Mouse (Mus musculus): ENCODE measurements around the gene Klhl20.
A peak's percentile ranks its signal among the peaks of the same experiment; 100 is the strongest.
"Not testable (repeated sequence)": the region's sequence is repeated elsewhere in the genome, so short reads cannot be mapped to it uniquely, and the experiment has no call there.

Gene Klhl20

DNA sequence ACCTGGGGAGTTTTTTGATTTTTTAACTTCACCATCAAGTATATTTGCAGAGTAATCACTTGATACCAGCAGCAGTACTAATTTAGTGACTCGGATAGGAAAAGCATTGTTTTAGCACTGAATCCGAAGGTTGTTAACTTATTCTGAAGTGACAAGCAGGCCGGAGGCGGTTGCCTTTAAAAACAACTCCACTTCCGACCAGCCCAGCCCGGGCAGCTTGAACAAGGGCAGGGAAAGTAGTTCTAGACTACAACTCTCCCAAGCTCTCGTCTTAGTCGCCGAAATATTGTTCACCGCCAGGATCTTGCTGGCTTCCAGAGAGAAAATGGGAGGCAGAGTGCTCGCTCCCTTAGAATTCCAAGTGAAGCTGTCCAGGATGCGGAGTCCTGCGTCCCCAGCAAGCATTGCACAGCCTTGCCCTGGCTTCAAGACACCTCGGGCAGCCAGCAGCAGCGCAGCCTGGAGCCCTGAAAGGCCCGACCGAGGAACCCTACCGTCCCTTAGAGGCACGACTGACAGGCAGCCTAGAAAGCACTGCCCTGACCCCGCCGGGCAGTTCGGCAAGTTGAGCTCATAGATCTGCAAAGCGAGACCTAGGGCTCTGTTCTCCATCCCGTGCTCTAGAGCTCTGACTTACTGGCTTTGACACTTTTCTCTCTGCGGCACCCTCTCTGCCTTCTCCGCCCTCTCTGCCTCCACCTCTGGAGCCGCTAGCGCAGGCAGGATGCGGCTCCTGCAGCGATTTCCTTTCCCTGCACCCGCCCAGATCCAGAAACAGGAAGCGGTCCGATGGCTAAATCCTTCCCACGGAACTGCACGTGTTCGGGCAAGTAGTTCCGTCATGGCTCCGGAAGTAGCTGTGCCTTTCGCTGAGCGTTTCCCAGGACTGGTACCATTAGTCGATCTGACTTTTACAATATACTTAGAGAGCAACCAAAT is at the start of gene Klhl20:
Gene Klhl20 (minus strand): TSS at position 786 of the 939 bp plus-strand sequence.
- peak; percentile 98 for DNase-seq

DNA sequence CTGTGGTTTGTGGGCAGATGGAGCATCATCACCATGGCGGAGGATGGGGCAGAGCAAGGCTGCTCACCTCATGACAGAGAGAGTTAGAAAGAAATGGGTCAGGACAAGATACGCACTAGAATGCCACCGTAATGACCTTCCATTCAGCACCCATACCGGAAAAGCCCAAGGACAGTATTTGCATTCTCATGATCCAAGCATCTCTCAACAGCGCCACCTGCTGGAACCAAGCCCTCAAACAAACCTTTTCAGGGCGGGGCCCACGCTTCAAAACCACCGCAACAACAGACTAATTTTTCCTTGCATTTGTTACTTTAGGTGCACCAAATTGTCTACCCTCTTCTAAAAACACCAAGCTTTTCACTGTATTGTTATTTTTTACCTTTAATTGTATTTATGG is 49.4 kb upstream of the Klhl20 start:
- peak; percentile 69 for DNase-seq

DNA sequence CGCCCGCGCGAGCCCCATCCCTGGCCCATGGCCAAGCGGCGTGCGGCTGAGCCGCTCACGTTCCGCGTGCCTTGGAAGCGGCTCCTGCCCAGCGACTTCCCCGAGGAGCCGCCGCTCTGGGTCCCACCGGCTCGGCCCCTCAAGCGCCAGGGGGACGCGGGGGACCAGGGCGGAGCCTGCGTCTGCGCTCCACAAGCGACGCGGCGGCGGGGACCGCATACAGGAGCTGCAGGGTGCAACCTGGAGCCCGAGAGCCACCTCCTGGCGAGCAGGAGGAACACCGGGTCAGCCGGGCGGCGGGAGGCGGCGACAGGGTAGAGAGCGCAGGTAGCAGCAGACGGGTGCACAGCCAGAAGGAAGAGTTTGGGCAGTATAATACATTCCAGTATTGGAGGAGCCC is 39.3 kb upstream of the Klhl20 start:
- peak; percentile 85 for DNase-seq

DNA sequence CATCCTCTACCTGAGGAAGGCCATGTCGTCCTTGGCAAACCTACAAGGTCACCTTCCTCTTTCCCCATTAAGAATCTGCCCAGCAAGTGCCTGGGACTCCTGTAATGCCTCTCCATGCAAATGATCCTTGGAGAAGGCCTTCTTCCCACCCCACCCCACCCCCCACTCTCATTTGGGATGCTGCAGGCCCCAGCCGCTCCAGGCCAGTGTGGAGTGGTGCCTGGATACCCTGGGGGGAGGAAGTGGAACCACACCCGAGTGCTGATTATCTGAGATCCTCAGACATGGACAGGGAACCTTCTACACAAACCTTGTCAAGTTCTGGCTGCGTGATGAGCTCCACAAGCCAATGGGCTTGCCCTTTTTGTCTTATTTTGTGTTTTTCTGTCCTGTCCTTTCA is 29.0 kb upstream of the Klhl20 start:
- no peak for DNase-seq

DNA sequence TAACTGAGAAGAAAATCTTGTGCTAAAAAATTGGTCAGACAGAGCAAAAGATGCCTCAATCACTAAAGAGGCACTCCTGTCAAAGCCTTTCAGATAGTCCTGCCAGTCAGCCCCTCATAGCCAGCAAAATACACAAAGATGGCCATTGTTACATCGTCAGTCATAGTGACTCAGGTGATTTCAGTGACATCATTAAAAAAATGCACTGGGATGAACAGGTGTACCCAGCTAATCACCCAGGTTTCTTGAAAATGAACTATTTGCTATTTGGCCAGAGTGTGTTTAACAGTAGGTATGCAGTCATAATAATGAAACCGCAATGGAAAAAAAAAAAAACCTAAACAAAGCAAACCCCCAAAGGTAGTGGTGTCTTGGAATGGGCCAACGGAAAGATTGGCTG is 27.9 kb upstream of the Klhl20 start, which contains the start of gene Tex50:
Gene Tex50 (minus strand): TSS at position 101 of the 400 bp plus-strand sequence.
- DNase-seq: no peak

DNA sequence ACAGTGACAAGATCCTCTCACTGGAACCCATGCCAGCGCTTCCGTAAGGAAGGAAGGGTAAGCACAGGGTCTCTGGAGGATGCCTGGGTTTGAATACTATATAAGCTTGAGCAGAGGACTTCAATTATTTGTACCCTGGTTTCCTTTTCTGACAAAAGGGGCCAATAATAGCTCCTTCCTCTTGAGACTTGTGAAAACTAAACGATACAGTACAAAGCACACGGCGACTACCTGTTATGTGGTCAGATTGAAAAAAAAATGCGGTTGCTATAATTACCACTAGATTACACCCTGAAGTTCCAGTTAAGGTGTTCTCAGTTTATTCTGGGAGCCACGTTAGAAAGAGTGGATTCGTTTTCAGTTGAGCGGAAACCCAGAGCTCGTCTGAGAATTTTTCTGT is 25.2 kb upstream of the Klhl20 start:
- DNase-seq: no peak

DNA sequence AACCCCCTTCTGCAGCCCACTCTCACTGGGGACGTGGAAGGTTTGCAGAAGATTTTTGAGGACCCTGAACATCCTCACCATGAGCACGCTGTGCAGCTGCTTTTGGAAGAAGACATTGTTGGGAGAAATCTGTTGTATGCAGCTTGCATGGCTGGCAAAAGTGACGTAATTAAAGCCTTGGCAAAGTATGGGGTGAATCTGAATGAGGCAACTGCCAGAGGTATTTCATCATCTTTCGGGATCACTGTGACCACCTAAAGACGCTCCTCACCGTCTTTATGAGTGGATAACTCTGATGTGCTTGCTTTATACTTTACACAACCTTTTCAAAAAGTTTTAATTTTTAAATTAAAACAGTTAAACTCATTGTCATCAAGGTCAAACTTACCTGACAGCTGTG is 19.8 kb upstream of the Klhl20 start:
- DNase-seq: no peak

DNA sequence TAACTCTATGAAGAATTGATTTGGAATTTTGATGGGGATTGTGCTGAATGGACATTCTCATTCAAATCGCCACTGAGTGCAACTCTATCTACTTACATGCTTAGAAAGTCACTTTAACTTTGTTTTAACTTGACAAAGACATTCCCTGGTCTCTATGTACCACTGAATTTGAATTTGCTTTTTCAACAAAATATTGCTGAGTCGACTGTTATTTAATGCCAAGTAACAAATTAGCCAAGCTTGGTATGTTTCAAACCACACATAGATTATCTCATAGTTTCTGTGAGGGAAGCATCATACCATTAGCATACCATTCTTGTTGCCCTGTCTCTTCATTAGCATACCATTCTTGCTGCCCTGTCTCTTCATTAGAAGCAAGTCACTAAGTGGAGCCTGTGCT is 16.6 kb upstream of the Klhl20 start:
- no peak for DNase-seq

DNA sequence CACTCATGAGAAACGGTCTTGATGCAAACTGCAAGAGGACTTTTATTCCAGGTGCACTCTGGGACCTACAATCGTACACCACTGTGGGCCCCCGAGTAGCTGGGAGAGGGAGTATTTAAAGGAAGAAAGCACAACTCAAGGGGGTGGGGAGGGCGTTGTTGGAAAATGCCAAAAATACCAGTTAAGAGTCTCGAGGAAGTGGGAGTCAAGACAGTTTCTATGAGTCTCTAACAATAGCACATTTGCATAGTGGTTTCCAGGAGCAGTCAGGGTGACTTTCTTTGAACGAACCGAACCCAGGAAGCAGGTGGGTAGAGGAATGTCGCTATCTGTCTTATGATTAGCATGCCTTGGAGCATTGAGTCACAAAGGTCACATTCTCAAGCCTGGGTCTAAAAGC is 14.3 kb upstream of the Klhl20 start:
- DNase-seq: not testable (repeated sequence)

DNA sequence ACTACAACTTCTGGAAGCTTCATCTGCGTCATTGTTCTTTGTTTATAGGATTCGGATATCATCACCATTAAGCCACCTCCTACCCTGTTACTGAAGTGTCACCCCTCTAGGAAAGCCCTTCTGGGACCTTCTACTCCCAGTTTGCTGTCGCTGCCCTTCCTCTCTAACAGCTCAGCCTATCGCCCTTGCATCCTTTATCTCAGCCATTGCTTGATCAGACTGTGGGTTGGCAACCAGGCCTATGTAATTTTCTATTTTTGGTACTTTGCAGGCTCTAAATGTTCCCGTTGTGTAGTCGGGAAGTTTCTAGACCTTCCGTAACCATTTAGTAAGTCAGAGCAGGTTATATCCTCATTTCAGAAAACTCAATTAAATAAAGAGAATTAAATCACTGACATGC is 11.9 kb upstream of the Klhl20 start:
- DNase-seq: no peak

DNA sequence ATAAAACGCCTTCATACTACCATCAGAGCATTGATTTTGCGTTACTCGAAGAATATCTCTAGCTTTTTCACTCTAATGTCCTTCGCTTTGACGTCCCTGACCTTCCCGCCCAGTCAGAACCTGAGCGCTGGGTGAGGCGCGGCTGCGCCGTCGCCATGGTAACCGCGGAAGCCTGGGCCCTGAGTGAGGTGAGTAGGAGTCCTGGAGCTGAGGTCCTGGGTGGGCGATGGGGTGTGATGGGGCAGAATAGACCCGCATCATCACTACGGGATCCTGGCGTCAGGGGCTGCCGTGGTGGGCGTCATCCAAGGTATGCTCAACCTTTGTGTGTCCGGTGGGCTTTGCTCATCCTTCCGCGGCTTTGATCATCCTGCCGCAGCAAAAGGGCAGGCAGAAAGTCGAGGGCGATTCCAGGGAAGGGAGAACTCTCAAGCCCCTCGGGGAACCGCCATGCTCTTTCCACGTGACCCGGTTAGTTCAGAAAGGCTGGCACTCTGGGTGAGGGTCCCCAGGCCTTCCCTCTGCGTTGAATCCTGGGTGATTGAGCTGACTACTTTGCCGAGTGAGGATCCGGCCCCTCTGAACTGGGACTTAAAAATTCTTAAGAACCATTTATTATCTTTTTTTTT is 11.3 kb upstream of the Klhl20 start, which contains the start of gene Ankrd45:
Gene Ankrd45 (plus strand): TSS at position 161 of the 629 bp plus-strand sequence.
- DNase-seq: peak; percentile 74

DNA sequence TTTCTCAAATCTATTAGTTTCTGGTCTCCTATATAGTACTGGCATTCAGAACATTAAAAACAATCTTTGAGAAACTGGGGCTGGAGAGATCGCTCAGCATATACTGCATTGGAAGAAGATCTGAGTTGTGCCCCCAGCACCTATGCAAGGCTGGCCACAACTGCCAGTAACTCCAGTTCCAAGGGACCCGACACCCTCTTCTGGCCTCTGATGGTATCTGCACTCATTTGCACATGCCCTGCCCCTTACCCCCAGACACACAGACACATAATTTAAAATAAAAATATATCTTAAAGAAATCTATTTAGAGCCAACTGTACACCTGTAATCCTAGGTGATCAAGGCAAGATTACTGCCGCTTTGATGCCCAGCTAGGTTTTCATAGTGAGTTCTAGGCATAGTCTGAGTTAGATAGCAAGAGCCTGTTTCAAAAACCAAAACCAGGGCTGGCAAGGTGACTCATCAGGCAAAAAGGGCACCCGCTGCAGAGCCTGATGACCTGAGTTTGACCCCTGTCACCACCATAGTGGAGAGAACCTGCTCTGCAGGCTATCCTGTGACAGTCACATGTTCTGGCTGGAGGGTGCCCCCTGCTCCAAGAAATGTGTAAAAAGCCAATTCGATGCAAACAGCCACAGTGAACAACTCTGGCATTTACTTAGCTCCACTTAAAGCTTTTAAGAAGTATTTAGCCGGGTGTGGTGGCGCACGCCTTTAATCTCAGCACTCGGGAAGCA is 8.9 kb upstream of the Klhl20 start:
- no peak for DNase-seq

DNA sequence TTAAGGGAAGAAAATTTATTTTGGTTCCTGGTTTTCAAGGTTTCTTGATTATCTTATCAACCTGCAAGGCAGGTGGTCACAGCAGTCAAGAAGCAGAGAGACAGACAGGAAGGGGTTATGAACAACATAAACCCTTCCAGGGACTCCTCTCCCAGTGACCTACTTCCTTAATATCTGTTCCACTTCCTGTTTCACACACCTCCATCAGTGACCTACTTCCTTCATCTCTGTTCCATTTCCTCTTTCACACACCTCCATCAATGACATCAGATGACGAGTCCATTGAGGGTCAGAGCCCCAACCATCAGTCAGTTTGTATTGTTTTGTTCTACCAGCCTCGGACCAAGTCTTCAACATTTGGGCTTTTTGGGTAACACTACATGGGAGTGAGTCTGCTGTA is 8.2 kb upstream of the Klhl20 start:
- DNase-seq: no peak

DNA sequence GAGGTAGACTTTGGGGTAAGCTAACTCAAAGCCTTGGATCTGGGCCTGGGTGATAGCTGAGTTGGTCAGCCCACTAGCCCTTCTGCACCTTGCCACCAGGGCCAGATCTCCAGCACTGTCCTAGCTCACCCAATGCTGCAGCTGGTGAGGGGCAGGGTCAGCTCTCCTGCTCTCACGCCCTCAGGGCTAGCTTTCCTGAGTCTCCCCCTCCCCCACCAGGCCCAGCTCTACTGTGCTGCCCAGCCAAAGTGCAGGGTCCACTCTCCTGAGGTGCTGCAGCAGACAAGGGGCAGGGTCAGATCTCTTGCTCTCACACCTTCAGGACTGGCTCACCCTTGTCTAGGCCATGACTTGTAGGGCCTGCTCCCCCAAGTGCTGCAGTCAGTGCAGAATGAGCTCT is 4.8 kb downstream of the Klhl20 start:
- no peak for DNase-seq

DNA sequence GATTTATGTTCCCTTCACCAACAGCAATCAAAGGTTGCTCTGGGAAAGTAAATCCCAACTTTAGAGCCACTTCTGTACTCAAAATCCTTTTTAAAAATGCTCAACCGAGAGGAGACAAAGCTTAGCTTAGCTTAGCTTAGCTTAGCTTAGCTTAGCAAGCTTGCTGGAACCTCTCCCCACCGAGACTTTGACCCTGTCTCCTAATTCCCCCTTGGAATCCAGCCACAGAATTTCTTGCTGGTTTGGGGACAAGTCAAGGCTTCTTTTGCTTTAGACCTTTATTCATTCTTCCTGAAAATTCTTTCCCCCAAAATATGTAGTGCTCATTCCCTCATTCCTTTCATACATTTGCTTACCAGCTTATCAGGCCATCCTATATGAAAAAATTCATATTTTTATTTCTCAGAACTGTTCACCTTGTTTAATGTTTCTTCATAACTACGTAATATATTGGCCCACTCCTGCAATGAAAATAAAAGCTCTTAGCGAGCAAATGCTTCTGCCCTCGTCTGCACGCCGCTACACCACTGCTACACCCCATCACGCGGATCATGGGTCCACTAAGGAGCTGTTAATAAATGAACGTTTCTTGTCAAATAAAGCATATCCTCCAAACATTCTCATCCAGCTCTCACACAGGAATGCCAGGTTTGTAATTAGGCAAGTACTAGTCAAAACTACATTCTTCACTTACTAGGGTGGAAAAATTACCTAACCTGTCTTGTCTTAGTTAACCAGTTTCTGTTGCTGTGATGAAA is 8.5 kb downstream of the Klhl20 start:
- no peak for DNase-seq

DNA sequence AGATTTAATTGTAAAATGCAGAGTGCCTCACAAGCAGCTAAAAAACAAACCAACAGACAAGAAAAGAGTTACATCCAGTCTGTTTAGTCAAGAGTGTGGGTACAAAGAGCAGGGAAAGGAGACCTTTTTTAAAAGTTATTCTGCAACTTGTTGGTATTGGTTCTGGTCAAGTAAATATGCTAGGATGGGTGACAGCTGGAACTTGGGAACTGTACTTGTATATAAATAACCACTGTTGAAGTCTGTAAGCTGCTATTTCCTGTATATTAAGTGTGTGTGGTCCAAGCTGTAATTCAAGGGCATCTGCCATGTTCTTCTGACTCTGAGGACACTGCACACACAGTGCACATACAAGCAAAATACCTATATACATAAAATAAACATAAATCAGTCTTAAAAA is 16.7 kb downstream of the Klhl20 start:
- DNase-seq: no peak

DNA sequence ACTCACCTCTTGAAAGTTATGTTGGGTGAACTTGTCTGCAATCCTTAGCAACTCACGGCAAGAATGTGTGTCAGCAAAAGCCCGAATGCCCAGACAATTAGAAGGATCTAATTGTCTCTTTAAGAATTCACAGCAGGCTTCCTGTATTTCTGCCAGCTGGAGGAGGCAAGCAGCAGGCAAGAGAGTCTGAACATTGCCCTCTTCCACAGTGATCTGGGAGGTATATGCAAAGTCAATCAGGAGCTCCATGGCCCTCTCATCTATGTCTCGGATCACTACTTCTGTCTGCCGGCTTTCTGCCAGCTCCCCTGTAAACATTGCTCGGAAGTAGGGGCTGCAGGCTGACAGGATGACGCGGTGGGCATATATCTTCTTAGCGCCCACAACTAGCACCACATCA is 22.1 kb downstream of the Klhl20 start:
- no peak for DNase-seq

DNA sequence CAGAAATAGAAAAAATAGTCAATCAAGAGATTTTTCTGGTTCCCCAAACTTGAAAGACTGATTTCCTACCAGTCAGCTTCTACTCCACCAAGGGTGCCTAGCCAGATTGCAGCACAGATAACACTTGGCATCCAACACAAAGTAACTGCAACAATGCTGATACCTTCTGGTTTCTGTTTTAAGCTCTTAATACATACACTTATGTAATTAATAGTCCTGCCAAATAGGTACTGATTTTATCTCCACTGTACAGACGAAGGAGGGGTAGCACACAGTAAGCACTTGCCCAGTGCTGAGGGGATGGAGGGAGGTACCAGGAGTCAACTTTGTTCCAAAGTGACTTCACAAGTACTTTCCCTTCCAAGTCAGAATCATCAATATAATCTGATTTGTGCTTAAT is 27.5 kb downstream of the Klhl20 start:
- no peak for DNase-seq

DNA sequence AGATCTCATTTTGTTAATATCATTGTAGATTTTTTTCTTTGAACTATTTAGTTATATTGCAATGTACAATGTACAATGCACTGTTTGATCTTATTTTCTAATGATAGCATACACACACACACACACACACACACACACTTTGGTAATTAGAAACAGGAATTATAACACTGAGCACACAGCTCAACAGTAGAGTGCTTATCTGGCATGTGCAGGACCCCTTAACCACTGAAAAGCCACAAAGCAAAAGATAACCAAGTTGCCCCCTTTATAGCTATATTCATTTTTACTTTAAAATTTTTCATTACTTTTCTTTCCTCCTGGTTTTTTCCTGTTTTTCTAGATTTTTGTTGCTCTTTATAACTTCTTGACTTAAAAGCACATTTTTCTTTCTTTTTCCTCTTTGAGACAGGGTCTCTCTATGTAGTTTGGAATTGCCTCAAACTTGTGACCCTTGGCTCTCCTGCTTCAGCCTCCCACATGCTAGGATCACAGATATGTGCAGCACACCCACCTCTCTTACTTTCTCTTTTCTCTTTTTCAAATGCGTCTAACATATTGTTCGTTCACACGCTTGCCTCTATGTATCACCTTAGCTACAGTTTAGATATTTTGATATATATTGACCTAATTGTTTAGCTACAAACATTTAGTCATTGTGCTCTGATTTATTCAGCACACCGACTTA is 31.4 kb downstream of the Klhl20 start:
- DNase-seq: no peak

DNA sequence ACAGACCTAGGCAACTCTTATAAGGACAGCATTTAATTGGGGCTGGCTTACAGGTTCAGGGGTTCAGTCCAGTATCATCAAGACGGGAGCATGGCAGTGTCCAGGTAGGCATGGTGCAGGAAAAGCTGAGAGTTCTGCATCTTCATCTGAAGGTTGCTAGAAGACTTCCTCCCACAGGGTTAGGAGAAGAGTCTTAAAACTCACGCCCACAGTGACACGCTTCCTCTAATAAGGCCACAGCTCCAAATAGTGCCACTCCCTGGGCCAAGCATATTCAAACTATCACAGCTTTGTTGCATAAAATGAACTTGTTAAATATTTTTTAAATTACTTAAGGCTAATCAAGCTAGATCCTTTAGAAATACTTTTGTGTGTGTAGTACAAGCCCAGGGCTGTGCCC is 54.1 kb downstream of the Klhl20 start:
- no peak for DNase-seq

DNA sequence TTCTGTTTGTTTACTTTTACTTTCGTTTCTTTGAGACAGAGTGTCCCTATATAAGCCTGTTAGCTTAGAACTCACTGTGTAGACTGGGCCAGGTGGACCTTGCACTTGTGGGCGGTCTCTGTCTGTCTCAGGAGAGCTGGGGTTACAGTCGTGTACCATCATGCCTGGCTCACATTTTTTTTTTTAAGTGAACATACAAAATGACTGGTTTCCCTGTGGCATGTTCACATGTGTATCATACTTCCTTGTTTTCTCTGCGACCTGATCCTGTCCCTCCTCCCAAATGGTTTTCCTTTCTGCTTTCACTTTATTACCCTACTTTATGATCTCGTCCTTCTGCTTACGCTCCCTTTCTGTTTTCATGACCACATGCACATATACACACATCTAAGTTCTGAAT is 55.1 kb downstream of the Klhl20 start:
- DNase-seq: no peak

DNA sequence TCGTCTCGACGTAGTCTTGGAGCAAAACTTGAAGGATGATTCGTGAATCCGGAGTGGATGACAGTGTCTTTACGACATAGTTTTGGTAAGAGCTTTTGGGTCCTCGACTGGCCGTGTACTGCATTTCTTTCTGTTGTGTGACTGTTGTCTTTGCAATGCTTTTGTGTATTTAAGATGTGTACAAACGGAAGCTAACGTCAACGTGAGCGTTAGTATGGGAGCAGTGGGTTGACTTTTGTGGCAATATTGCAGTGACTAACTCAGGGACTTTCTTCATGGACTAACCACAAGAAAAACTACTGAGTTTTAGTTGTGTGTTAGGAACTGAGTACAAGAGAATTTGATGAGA is 60.1 kb downstream of the Klhl20 start:
- DNase-seq: no peak

All from retina, postnatal 1 day (tissue).